Mouse (Mus musculus) lung, postnatal 10 days (tissue): Measurements from ENCODE around the gene Trim12a.
A peak's percentile ranks its signal among the peaks of the same experiment; 100 is the strongest.
"Not testable (repeated sequence)": the region's sequence is repeated elsewhere in the genome, so short reads cannot be mapped to it uniquely, and the experiment has no call there.

Experiments used
- DNase-seq: peaks from one replicate; pipeline ENCODE4 v3.0.0; 2021

Gene Trim12a

DNA sequence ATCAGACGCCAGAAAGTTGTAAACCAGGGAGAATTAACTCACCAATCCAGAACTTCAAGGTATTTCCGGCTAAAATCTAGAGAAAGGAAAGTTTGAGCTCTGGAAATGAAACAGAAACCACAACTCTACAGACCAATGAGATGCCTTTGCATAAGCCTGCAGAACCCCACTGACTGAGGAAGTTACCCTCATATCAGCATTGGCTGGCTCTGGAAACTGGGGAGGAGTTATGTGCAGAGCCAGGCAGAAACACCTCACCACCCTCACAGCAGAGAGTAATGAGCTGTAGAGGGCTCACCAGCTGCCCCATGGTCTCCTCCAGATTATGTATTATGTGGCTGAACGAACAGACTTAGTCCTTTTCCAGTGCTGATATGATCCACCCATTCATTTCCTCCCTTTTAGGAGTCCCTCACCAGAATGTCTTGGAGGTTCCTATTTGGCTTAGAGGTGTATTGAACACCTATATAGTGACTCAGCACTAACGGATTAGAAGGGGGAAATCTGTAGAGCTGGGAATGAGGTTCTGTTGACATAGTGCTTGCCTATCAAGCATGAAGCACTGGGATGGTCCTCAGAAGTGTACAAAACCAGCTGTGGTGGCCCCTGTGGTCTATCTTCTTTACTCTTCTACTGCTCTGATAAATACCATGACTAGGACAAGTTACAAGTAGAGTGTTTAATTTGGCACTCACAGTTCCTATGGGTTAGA lies at the start of gene Trim12a:
TSS of gene Trim12a (minus strand) at position 98 of the 712 bp plus-strand sequence.
- DNase-seq = not testable (repeated sequence)

DNA sequence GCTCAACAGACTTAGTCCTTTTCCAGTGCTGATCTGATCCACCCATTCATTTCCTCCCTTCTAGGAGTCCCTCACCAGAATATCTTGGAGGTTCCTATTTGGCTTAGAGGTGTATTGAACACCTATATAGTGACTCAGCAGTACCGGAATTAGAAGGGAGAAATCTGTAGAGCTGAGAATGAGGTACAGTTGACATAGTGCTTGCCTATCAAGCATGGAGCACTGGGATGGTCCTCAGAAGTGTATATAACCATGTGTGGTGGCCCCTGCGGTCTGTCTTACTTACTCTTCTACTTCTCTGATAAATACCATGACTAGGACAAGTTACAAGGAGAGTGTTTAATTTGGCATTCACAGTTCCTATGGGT lies 38.3 kb upstream of the Trim12a start:
- DNase-seq = no peak

DNA sequence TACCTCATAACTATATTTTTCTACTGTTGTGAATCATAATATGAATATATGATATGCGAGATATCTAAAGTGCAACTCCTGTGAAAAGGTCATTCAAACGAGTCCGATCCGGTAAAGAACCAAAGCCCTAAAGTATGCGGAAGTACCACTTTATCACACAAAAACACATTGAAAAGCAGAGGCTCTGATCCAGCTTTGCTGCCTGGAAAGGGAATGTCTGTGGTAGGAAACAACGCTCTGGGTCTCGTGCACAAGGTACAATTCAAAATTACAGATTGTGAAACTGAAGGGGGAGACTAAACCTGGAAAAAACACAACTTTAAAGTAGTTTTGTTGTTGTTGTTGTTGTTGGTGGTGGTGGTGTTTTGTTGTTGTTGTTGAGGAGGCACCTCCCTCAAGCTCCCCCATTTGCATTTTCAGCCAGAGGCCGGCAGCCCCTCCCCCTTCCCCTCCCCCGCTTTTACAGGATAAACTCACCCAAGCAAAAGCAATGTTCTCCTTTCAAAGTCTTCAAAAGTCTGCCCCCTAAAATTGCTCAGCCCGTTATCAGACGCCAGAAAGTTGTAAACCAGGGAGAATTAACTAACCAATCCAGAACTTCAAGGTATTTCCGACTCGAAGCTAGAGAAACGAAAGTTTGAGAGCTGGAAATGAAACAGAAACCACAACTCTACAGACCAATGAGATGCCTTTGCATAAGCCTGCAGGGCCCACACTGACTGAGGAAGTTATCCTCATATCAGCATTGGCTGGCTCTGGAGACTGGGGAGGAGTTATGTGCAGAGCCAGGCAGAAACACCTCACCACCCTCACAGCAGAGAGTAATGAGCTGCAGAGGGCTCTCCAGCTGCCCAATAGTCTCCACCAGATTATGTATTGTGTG lies 37.7 kb upstream of the Trim12a start, which contains the start of gene Trim12c:
TSS of gene Trim12c (minus strand) at position 646 of the 883 bp plus-strand sequence.
- peak; percentile 83 for DNase-seq

DNA sequence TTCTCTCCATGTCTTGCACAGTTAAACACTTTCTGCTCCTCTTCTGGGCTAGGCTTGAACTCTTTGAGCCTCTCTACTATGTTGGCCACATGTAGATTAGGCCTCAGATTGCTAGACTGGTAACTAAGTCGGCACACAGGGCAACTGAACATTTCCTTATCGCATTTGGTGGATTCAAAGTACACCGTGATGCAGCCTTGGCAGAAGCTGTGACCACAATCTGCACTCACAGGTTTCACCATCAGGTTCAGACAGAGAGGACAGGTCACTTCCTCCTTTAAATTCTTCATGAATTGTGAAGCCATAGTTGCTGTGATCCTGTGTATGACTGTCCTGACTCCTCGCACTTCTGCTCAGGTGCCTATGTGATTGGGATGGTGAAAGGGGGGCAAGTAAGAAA lies 32.8 kb upstream of the Trim12a start:
- DNase-seq = not testable (repeated sequence)

DNA sequence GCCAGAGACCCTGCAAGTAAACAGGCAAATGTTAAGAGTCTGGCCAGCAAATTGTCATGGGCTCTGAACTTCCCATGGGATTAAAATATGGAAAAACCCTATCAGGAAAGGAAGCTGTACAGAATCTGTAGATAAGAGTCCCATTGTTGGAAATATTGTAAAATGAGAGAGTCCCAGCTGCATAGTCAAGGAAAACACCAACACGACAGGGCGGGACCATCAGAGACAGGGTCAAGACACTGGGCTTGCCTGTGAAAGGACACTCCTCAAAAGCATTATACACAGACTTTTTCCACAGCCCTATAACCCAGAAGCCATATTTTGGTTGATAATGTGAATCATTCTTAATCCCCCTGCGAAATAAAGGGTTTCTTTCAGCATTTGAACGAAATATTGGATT lies 25.5 kb upstream of the Trim12a start:
- DNase-seq = not testable (repeated sequence)

DNA sequence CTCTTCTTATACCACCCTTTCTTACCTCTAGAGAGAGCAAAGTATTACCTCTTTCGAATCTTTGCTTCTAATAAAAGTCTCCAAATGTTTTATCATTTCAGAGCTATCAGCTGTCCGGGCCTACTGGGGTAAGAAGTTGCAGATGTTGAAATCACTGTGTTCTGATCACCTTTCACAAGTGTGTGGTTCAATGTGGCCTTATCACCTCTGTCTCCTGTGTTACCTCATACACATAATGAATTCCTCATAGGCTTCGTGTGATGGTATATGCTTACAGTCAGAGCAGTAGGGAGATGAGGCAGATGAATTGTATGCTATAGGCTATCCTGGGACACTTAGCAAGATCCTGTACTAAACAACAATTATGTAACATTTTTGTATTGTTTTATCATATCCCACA lies 20.3 kb upstream of the Trim12a start:
- not testable (repeated sequence) for DNase-seq

DNA sequence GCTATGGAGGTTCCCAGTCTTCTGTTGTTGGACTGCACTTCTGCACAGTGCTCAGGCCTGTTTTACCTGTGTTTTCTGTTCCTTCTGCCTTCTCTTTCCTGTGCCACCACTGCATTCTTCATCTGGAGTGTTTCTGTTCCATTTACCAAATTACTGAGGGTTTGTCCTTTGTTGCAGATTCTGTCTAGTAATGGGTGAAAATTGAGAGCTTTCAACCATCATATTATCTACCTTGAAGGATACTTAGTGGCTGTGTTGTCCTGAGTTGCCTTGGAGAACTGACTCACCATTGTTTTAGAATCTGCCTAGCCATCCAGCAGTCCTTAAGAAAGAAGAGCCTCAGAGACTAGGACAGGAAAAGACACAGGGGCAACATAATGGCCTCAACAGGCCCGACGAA lies 13.9 kb upstream of the Trim12a start, which contains the start of gene Trim34b:
TSS of gene Trim34b (plus strand) at position 301 of the 400 bp plus-strand sequence.
- DNase-seq = not testable (repeated sequence)

DNA sequence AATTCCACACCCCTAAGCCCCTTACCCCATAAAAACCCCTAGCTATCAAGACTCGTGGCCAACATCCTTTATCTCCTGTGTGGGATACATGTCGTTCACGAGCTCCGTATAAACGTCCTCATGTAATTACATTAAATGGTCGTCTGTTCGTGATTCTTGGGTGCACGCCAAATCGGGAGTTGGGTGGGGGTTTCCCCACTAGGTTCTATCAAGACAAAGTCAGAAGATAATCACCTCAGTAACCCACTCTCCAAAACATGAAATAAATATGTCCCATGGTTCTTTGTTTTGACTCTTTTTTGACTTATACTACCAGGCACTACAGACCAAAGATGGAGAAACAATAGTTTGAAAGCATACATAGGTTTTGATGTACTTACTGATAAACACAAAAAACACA lies 6.8 kb upstream of the Trim12a start:
- no peak for DNase-seq

DNA sequence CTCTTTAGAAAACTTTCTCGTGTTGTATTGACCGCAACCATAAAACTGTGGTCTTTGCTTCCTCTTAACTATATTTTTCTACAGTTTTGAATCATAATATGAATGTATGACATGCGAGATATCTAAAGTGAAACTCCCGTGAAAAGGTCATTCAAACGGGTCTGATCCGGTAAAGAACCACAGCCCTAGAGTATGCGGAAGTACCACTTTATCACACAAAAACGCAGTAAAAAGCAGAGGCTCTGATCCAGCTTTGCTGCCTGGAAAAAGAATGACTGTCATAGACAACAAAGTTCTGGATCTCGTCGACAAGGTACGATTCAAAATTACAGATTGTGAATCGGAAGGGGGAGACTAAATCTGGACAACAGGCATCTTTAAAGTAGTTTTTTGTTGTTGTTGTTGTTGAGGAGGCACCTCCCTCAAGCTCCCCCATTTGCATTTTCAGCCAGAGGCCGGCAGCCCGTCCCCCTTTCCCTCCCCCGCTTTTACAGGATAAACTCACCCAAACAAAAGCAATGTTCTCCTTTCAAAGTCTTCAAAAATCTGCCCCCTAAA lies 391 bp downstream of the Trim12a start:
- peak; percentile 15 for DNase-seq

DNA sequence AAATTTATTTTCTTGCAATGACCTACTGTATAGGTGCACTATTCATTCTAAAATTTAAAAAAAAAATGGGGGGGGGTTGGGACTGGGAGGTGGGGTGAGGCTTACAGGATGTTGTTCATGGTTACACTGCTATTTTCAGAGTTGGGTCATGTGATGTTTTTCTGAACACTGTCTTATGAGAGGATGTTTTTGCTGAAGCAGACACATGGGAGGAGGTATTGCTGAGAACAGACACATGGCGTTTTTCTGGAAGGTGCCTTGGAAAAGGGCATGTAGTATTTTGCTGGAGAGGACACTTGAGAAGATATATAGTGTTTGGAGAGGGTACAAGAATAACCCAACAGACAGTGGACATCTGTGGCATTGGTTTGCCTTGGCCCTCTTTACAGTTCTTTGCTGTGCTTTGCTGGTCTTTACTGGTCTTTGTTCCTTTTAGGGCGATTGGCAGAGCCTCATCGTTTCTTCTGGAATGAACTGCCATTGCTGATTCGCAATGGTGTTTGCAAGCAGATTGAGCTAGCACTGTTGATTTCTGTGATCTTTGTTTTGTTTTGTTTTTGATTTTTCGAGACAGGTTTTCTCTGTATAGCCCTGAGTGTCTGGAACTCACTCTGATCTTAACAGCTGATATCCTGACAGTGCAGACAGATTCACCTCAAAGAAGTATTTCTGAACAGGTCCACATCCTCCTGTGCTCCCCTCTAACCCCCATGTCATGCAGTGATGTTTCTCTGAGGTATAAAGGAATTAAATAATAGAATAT lies 23.4 kb downstream of the Trim12a start:
- DNase-seq = no peak

DNA sequence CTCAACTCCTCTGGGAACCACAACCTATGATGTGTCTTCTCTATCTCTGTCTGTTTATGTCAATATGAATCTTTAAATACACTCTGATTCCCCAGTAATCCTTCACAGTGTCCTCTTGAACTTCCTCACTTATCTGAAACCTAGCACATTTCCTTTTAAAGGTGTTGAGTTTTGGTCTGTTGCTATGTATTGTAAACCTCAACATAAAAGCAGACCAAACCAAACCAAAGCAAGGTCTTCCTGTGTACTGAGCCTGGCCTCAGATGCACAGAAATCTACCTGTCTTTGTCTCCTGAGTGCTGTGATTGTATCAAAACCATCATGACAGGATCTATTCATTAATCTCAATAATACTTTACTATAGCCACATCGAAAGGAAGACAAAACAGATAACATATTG lies 24.6 kb downstream of the Trim12a start:
- DNase-seq = no peak

DNA sequence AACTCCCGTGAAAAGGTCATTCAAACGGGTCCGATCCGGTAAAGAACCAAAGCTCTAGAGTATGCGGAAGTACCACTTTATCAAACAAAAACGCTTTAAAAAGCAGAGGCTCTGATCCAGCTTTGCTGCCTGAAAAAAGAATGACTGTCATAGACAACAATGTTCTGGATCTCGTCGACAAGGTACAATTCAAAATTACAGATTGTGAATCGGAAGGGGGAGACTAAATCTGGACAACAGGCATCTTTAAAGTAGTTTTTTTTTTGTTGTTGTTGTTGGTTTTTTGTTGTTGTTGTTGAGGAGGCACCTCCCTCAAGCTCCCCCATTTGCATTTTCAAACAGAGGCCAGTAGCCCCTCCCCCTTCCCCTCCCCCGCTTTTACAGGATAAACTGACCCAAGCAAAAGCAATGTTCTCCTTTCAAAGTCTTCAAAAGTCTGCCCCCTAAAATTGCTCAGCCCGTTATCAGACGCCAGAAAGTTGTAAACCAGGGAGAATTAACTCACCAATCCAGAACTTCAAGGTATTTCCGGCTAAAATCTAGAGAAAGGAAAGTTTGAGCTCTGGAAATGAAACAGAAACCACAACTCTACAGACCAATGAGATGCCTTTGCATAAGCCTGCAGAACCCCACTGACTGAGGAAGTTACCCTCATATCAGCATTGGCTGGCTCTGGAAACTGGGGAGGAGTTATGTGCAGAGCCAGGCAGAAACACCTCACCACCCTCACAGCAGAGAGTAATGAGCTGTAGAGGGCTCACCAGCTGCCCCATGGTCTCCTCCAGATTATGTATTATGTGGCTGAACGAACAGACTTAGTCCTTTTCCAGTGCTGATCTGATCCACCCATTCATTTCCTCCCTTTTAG lies 27.5 kb downstream of the Trim12a start, which contains the start of gene Trim5:
TSS of gene Trim5 (minus strand) at position 519 of the 868 bp plus-strand sequence.
- DNase-seq = peak; percentile 8

DNA sequence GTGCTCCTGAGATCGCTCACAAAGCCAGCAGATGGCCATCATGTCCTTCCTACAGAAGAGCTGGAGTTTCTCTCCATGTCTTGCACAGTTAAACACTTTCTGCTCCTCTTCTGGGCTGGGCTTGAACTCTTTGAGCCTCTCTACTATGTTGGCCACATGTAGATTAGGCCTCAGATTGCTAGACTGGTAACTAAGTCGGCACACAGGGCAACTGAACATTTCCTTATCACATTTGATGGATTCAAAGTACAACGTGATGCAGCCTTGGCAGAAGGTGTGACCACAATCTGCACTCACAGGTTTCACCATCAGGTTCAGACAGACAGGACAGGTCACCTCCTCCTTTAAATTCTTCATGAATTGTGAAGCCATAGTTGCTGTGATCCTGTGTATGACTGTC lies 35.9 kb downstream of the Trim12a start:
- not testable (repeated sequence) for DNase-seq

DNA sequence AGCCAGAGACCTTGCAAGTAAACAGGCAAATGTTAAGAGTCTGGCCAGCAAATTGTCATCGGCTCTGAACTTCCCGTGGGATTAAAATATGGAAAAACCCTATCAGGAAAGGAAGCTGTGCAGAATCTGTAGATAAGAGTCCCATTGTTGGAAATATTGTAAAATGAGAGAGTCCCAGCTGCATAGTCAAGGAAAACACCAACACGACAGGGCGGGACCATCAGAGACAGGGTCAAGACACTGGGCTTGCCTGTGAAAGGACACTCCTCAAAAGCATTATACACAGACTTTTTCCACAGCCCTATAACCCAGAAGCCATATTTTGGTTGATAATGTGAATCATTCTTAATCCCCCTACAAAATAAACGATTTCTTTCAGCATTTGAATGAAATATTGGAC lies 49.9 kb downstream of the Trim12a start:
- not testable (repeated sequence) for DNase-seq

DNA sequence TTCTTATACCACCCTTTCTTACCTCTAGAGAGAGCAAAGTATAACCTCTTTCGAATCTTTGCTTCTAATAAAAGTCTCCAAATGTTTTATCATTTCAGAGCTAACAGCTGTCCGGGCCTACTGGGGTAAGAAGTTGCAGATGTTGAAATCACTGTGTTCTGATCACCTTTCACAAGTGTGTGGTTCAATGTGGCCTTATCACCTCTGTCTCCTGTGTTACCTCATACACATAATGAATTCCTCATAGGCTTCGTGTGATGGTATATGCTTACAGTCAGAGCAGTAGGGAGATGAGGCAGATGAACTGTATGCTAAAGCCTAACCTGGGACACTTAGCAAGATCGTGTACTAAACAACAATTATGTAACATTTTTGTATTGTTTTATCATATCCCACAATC lies 54.9 kb downstream of the Trim12a start:
- DNase-seq = not testable (repeated sequence)
